Mouse (Mus musculus) liver, embryonic 15.5 days (tissue): ENCODE data around the gene Inpp4b. TPM values are rescaled to one million over a fixed set of nuclear protein-coding genes. Genes with fewer than 3 reads are reported as not detected.

ENCODE experiments used
- ATAC-seq: fragments of 200-750 bp; cut with Nextera tagmentation; 2 replicates; pipeline ENCODE4 v1.8.0; 2017; ENCODE audit warnings: moderate number of reproducible peaks, mild to moderate bottlenecking, moderate library complexity; ENCODE audit not compliant: insufficient read depth
- H3K27ac ChIP-seq: fragments of 300-500 bp; sonication (generic); replicated peaks from 2 replicates; pipeline ENCODE4 v1.5.1; 2015; ENCODE audit warnings: mild to moderate bottlenecking, inconsistent platforms
- H3K27me3 ChIP-seq: fragments of 300-500 bp; sonication (generic); 2 replicates; pipeline ENCODE4 v1.6.1; 2015; ENCODE audit warnings: mild to moderate bottlenecking, inconsistent platforms
- H3K36me3 ChIP-seq: fragments of 300-500 bp; sonication (generic); replicated peaks from 2 replicates; pipeline ENCODE4 v1.6.1; 2015; ENCODE audit warnings: moderate library complexity, mild to moderate bottlenecking, inconsistent platforms
- H3K4me1 ChIP-seq: fragments of 300-500 bp; sonication (generic); replicated peaks from 2 replicates; pipeline ENCODE4 v1.6.1; 2015; ENCODE audit warnings: inconsistent platforms
- H3K4me2 ChIP-seq: fragments of 300-500 bp; sonication (generic); 2 replicates; pipeline ENCODE4 v1.6.1; 2015; ENCODE audit warnings: moderate library complexity, mild to moderate bottlenecking, inconsistent platforms
- H3K4me3 ChIP-seq: fragments of 300-500 bp; sonication (generic); replicated peaks from 2 replicates; pipeline ENCODE4 v1.5.1; 2015; ENCODE audit warnings: mild to moderate bottlenecking, inconsistent platforms
- H3K9ac ChIP-seq: fragments of 300-500 bp; sonication (generic); 2 replicates; pipeline ENCODE4 v1.6.1; 2015; ENCODE audit warnings: moderate library complexity, mild to moderate bottlenecking, inconsistent platforms
- H3K9me3 ChIP-seq: fragments of 300-500 bp; sonication (generic); replicated peaks from 2 replicates; pipeline ENCODE4 v1.6.1; 2016; ENCODE audit warnings: inconsistent platforms
- WGBS: fragments of 180-500 bp; shearing (Covaris S2); methylation state at CpG from one replicate; pipeline ENCODE4 v1.1.7; 2015; ENCODE audit warnings: mixed read lengths; ENCODE audit not compliant: insufficient replicate concordance; 5-methylcytosine and 5-hydroxymethylcytosine counted together
- polyA plus RNA-seq: library from polyadenylated mRNA; unstranded; fragments of >200 nt; fragmentation: Nextera tagmentation; extraction: Ambion mirVana; gene quantifications from 2 replicates; pipeline ENCODE4 v1.2.1, GENCODE M21; 2015

Gene Inpp4b
- polyA plus RNA-seq, 1 experiment from 2014 or later: 1.5 TPM

- WGBS: 50% methylated on average over 2 of the region's 2 CpGs
- Histone ChIP-seq H3K4me3 (no peak overlapping the region), H3K9me3 (no peaks in the 10 kb centered on the region), H3K27me3 (no peaks in the 10 kb centered on the region), H3K9ac (no peak overlapping the region), H3K4me1 (no peaks in the 10 kb centered on the region), H3K36me3 (no peaks in the 10 kb centered on the region), H3K4me2 (no peak overlapping the region), H3K27ac (no peak overlapping the region)
- no peak for ATAC-seq
These were observed 124.4 kb downstream of the Inpp4b start for GRCm38 (mm10) chr8:81466776-81467175.

- H3K4me3 ChIP-seq: no peak overlapping the region
- H3K9ac ChIP-seq: no peak overlapping the region
- no peaks in the 10 kb centered on the region for H3K9me3 ChIP-seq
- H3K27me3 ChIP-seq: no peaks in the 10 kb centered on the region
- WGBS: 31% methylated on average over 3 of the region's 3 CpGs
- H3K4me1 ChIP-seq: no peaks in the 10 kb centered on the region
- no peak overlapping the region for H3K27ac ChIP-seq
- H3K4me2 ChIP-seq: no peak overlapping the region
- no peaks in the 10 kb centered on the region for H3K36me3 ChIP-seq
- no peak for ATAC-seq
These were observed 136.3 kb downstream of the Inpp4b start for GRCm38 (mm10) chr8:81478674-81479073.

DNA sequence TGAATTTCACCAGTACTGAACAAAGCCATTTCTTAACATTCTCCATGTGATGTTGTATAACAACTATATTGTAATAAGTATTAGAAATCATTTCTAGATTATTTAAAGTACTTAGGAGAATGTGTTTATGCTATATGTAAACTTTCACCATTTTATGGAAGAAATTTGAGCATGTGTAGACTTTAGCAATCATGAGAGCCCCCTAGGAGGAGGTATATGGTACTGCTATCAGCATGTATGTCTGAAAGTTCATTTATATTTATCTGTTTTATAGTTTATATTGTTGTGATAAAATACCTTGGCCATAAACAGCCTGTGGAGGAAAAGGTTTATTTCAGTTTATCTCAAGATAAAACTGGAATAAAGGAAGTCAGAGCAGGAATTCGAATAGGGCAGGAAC is 141.5 kb downstream of the Inpp4b start:
- no peaks in the 10 kb centered on the region for H3K27me3 ChIP-seq
- no peak overlapping the region for H3K4me3 ChIP-seq
- H3K9me3 ChIP-seq: no peaks in the 10 kb centered on the region
- H3K36me3 ChIP-seq: no peaks in the 10 kb centered on the region
- no peak overlapping the region for H3K4me2 ChIP-seq
- 50% methylated on average over 1 of the region's 1 CpGs for WGBS
- no peak overlapping the region for H3K9ac ChIP-seq
- ATAC-seq: no peak
- no peak overlapping the region for H3K27ac ChIP-seq
- H3K4me1 ChIP-seq: no peaks in the 10 kb centered on the region

- Histone ChIP-seq H3K9me3 (no peaks in the 10 kb centered on the region), H3K27me3 (no peaks in the 10 kb centered on the region), H3K36me3 (no peaks in the 10 kb centered on the region), H3K4me2 (no peak overlapping the region), H3K4me3 (no peak overlapping the region), H3K4me1 (no peaks in the 10 kb centered on the region), H3K9ac (no peak overlapping the region), H3K27ac (no peak overlapping the region)
- WGBS: 49% methylated on average over 1 of the region's 1 CpGs
- no peak for ATAC-seq
These were observed 143.3 kb downstream of the Inpp4b start for GRCm38 (mm10) chr8:81485626-81486025.

GRCm38 (mm10) chr8:81489894-81490661 is 147.7 kb downstream of the Inpp4b start:
- Histone ChIP-seq H3K4me3 (no peak overlapping the region), H3K4me2 (no peak overlapping the region), H3K27ac (no peak overlapping the region), H3K27me3 (no peaks in the 10 kb centered on the region), H3K4me1 (no peaks in the 10 kb centered on the region), H3K36me3 (no peaks in the 10 kb centered on the region), H3K9me3 (no peaks in the 10 kb centered on the region), H3K9ac (no peak overlapping the region)
- no peak for ATAC-seq
- WGBS: 70% methylated on average over 2 of the region's 2 CpGs

GRCm38 (mm10) chr8:81491097-81491705 is 148.8 kb downstream of the Inpp4b start:
- Histone ChIP-seq H3K27ac (no peak overlapping the region), H3K27me3 (no peaks in the 10 kb centered on the region), H3K4me2 (no peak overlapping the region), H3K9ac (no peak overlapping the region), H3K4me3 (no peak overlapping the region), H3K36me3 (no peaks in the 10 kb centered on the region), H3K9me3 (no peaks in the 10 kb centered on the region), H3K4me1 (no peaks in the 10 kb centered on the region)
- ATAC-seq: no peak
- 28% methylated on average over 2 of the region's 2 CpGs for WGBS

GRCm38 (mm10) chr8:81491706-81492204 is 149.4 kb downstream of the Inpp4b start:
- Histone ChIP-seq H3K4me2 (no peak overlapping the region), H3K4me1 (no peaks in the 10 kb centered on the region), H3K27me3 (no peaks in the 10 kb centered on the region), H3K36me3 (no peaks in the 10 kb centered on the region), H3K4me3 (no peak overlapping the region), H3K9ac (no peak overlapping the region), H3K9me3 (no peaks in the 10 kb centered on the region), H3K27ac (no peak overlapping the region)
- ATAC-seq: no peak
- 32% methylated on average over 3 of the region's 3 CpGs for WGBS

DNA sequence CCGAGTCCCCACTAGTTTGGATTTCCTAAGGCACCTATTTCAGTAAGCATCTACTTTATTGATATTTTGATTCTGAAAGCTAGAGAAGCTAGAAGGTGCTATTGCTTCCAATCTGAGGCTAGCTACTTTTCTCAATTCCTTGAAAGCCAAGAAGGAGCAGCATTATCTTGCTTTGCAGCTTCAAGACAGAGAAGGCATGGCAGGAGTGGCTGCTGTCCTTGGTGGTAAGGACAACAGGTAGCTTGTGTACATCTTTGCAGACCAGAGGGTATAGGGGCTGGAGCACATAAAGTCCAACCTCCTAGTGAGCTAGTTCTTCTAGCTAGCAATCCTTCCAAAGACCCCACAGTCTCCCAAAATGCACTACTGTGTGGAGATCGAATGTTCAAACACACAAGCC is 152.5 kb downstream of the Inpp4b start:
- Histone ChIP-seq H3K4me2 (no peak overlapping the region), H3K9me3 (no peaks in the 10 kb centered on the region), H3K36me3 (no peaks in the 10 kb centered on the region), H3K27ac (no peak overlapping the region), H3K9ac (no peak overlapping the region), H3K4me1 (no peaks in the 10 kb centered on the region), H3K4me3 (no peak overlapping the region), H3K27me3 (no peaks in the 10 kb centered on the region)
- WGBS: 66% methylated on average over 2 of the region's 2 CpGs
- no peak for ATAC-seq

DNA sequence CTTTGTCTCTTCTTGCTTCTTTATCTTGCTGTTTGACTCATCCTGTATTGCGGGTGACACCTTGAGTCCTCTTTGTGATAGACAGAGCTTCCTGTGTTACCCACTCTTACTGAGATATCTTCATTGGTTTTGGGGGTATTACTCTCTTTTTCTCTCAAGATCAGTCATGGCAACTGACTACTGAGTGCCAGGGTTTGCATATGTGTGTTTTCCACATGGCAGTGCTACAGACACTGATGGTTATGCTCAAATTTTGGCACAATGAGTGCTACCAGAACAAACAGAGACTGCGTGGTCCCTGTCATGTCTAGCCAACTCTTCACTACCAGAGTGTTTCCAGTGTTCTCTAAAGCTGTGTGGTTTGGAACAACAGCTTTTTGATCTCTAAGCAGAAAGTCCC is 155.3 kb downstream of the Inpp4b start:
- H3K4me2 ChIP-seq: no peak overlapping the region
- no peaks in the 10 kb centered on the region for H3K36me3 ChIP-seq
- H3K4me1 ChIP-seq: no peaks in the 10 kb centered on the region
- no peak overlapping the region for H3K9ac ChIP-seq
- no peak overlapping the region for H3K4me3 ChIP-seq
- no peak for ATAC-seq
- 54% methylated on average over 2 of the region's 2 CpGs for WGBS
- no peak overlapping the region for H3K27ac ChIP-seq
- H3K9me3 ChIP-seq: no peaks in the 10 kb centered on the region
- H3K27me3 ChIP-seq: no peaks in the 10 kb centered on the region

- H3K9ac ChIP-seq: no peak overlapping the region
- no peaks in the 10 kb centered on the region for H3K4me1 ChIP-seq
- ATAC-seq: no peak
- no peak overlapping the region for H3K4me2 ChIP-seq
- 48% methylated on average over 2 of the region's 2 CpGs for WGBS
- no peaks in the 10 kb centered on the region for H3K36me3 ChIP-seq
- no peak overlapping the region for H3K27ac ChIP-seq
- H3K9me3 ChIP-seq: no peaks in the 10 kb centered on the region
- H3K27me3 ChIP-seq: no peaks in the 10 kb centered on the region
- H3K4me3 ChIP-seq: no peak overlapping the region
These were observed 159.9 kb downstream of the Inpp4b start for GRCm38 (mm10) chr8:81502216-81502615.

GRCm38 (mm10) chr8:81502982-81503381 is 160.6 kb downstream of the Inpp4b start:
- WGBS: 54% methylated on average over 2 of the region's 2 CpGs
- Histone ChIP-seq H3K27me3 (no peaks in the 10 kb centered on the region), H3K4me1 (no peaks in the 10 kb centered on the region), H3K4me3 (no peak overlapping the region), H3K9ac (no peak overlapping the region), H3K36me3 (no peaks in the 10 kb centered on the region), H3K9me3 (no peaks in the 10 kb centered on the region), H3K27ac (no peak overlapping the region), H3K4me2 (no peak overlapping the region)
- ATAC-seq: no peak
